Mouse (Mus musculus): ENCODE data around the gene Slco2b1. TPM values are rescaled to one million over a fixed set of nuclear protein-coding genes. Genes with fewer than 3 reads are reported as not detected.

The Slco2b1 gene
- polyA plus RNA-seq, 1 experiment from 2014 or later: 4.7 TPM

- no peak overlapping the region for H3K27ac ChIP-seq
- no peaks in the 10 kb centered on the region for H3K36me3 ChIP-seq
- no peaks in the 10 kb centered on the region for H3K9me3 ChIP-seq
- no peak overlapping the region for H3K9ac ChIP-seq
- H3K4me2 ChIP-seq (replicated peaks): no peak overlapping the region
- no peaks in the 10 kb centered on the region for H3K4me1 ChIP-seq
- WGBS: 83% methylated on average over 7 of the region's 7 CpGs
- no peak overlapping the region for H3K4me3 ChIP-seq
- H3K27me3 ChIP-seq (replicated peaks): no peaks in the 10 kb centered on the region
- ATAC-seq (ENCODE audit: low FRiP score, low read depth): no peak
These were observed 20.3 kb downstream of the Slco2b1 start for GRCm38 (mm10) chr7:99690819-99691218.

- no peak overlapping the region for H3K27ac ChIP-seq
- H3K4me2 ChIP-seq (replicated peaks): no peak overlapping the region
- H3K27me3 ChIP-seq (replicated peaks): no peaks in the 10 kb centered on the region
- 62% methylated on average over 4 of the region's 4 CpGs for WGBS
- no peak for ATAC-seq (ENCODE audit: low FRiP score, low read depth)
- no peaks in the 10 kb centered on the region for H3K36me3 ChIP-seq
- H3K9me3 ChIP-seq: no peaks in the 10 kb centered on the region
- no peak overlapping the region for H3K9ac ChIP-seq
- H3K4me3 ChIP-seq: no peak overlapping the region
- no peaks in the 10 kb centered on the region for H3K4me1 ChIP-seq
These were observed 27.1 kb downstream of the Slco2b1 start for GRCm38 (mm10) chr7:99684086-99684485.

- H3K9ac ChIP-seq: no peak overlapping the region
- H3K4me3 ChIP-seq: no peak overlapping the region
- no peak for ATAC-seq (ENCODE audit: low FRiP score, low read depth)
- no peaks in the 10 kb centered on the region for H3K4me1 ChIP-seq
- H3K36me3 ChIP-seq: no peaks in the 10 kb centered on the region
- H3K27ac ChIP-seq: no peak overlapping the region
- H3K27me3 ChIP-seq (replicated peaks): no peaks in the 10 kb centered on the region
- no peak overlapping the region for H3K4me2 ChIP-seq (replicated peaks)
- WGBS: 81% methylated on average over 5 of the region's 5 CpGs
- H3K9me3 ChIP-seq: no peaks in the 10 kb centered on the region
These were observed 30.4 kb downstream of the Slco2b1 start for GRCm38 (mm10) chr7:99680771-99681170.

- no peak overlapping the region for H3K9ac ChIP-seq
- 79% methylated on average over 3 of the region's 3 CpGs for whole genome bisulfite sequencing
- H3K4me2 ChIP-seq (replicated peaks): no peak overlapping the region
- H3K4me3 ChIP-seq: no peak overlapping the region
- H3K27me3 ChIP-seq (replicated peaks): no peaks in the 10 kb centered on the region
- no peaks in the 10 kb centered on the region for H3K9me3 ChIP-seq
- H3K27ac ChIP-seq: no peak overlapping the region
- no peaks in the 10 kb centered on the region for H3K36me3 ChIP-seq
- no peak for ATAC-seq (ENCODE audit: low FRiP score, low read depth)
- H3K4me1 ChIP-seq: no peaks in the 10 kb centered on the region
These were observed 36.2 kb downstream of the Slco2b1 start for GRCm38 (mm10) chr7:99674890-99675289.

GRCm38 (mm10) chr7:99674209-99674608, 36.9 kb downstream of the Slco2b1 start:
- no peaks in the 10 kb centered on the region for H3K9me3 ChIP-seq
- H3K4me1 ChIP-seq: no peaks in the 10 kb centered on the region
- no peaks in the 10 kb centered on the region for H3K36me3 ChIP-seq
- WGBS: 79% methylated on average over 5 of the region's 5 CpGs
- H3K4me3 ChIP-seq: no peak overlapping the region
- H3K27me3 ChIP-seq (replicated peaks): no peaks in the 10 kb centered on the region
- ATAC-seq (ENCODE audit: low FRiP score, low read depth): no peak
- H3K4me2 ChIP-seq (replicated peaks): no peak overlapping the region
- no peak overlapping the region for H3K27ac ChIP-seq
- no peak overlapping the region for H3K9ac ChIP-seq

GRCm38 (mm10) chr7:99673188-99673587, 38.0 kb downstream of the Slco2b1 start:
- no peak overlapping the region for H3K27ac ChIP-seq
- H3K36me3 ChIP-seq: no peaks in the 10 kb centered on the region
- H3K9me3 ChIP-seq: no peaks in the 10 kb centered on the region
- no peak overlapping the region for H3K4me2 ChIP-seq (replicated peaks)
- H3K9ac ChIP-seq: no peak overlapping the region
- 84% methylated on average over 8 of the region's 8 CpGs for WGBS
- no peak overlapping the region for H3K4me3 ChIP-seq
- peaks cover 6% of the 10 kb centered on the region; the same call in 1 of the 2 replicates for H3K4me1 ChIP-seq
- no peaks in the 10 kb centered on the region for H3K27me3 ChIP-seq (replicated peaks)
- no peak for ATAC-seq (ENCODE audit: low FRiP score, low read depth)

GRCm38 (mm10) chr7:99671544-99672435, 39.4 kb downstream of the Slco2b1 start:
- Histone ChIP-seq H3K36me3 (no peaks in the 10 kb centered on the region), H3K9ac (no peak overlapping the region), H3K27me3 (replicated peaks) (no peaks in the 10 kb centered on the region), H3K4me3 (no peak overlapping the region), H3K4me1 (peaks cover 6% of the 10 kb centered on the region; the same call in 1 of the 2 replicates), H3K27ac (no peak overlapping the region), H3K4me2 (replicated peaks) (no peak overlapping the region), H3K9me3 (no peaks in the 10 kb centered on the region)
- WGBS: 91% methylated on average over 9 of the region's 9 CpGs
- ATAC-seq (ENCODE audit: low FRiP score, low read depth): no peak

- Histone ChIP-seq H3K27me3 (replicated peaks) (no peaks in the 10 kb centered on the region), H3K4me1 (peaks cover 6% of the 10 kb centered on the region; the same call in 1 of the 2 replicates), H3K36me3 (no peaks in the 10 kb centered on the region), H3K4me3 (no peak overlapping the region), H3K27ac (no peak overlapping the region), H3K9me3 (no peaks in the 10 kb centered on the region), H3K9ac (no peak overlapping the region), H3K4me2 (replicated peaks) (no peak overlapping the region)
- 80% methylated on average over 4 of the region's 4 CpGs for WGBS
- no peak for ATAC-seq (ENCODE audit: low FRiP score, low read depth)
These were observed 40.2 kb downstream of the Slco2b1 start for GRCm38 (mm10) chr7:99670915-99671314.

- Histone ChIP-seq H3K4me2 (replicated peaks) (no peak overlapping the region), H3K27me3 (replicated peaks) (no peaks in the 10 kb centered on the region), H3K27ac (no peak overlapping the region), H3K9ac (no peak overlapping the region), H3K4me3 (no peak overlapping the region), H3K4me1 (peaks cover 19% of the 10 kb centered on the region), H3K36me3 (no peaks in the 10 kb centered on the region), H3K9me3 (no peaks in the 10 kb centered on the region)
- 29% methylated on average over 4 of the region's 4 CpGs for WGBS
- ATAC-seq (ENCODE audit: low FRiP score, low read depth): 0 out of 2 replicates have a peak, but pooled peaks have one; percentile 29
These were observed 42.3 kb downstream of the Slco2b1 start for GRCm38 (mm10) chr7:99668802-99669201.

GRCm38 (mm10) chr7:99667096-99667495, 44.0 kb downstream of the Slco2b1 start:
- H3K4me1 ChIP-seq: peaks cover 19% of the 10 kb centered on the region
- no peaks in the 10 kb centered on the region for H3K27me3 ChIP-seq (replicated peaks)
- no peak overlapping the region for H3K4me2 ChIP-seq (replicated peaks)
- no peak overlapping the region for H3K9ac ChIP-seq
- no peaks in the 10 kb centered on the region for H3K9me3 ChIP-seq
- no peak overlapping the region for H3K4me3 ChIP-seq
- H3K36me3 ChIP-seq: no peaks in the 10 kb centered on the region
- 91% methylated on average over 16 of the region's 16 CpGs for WGBS
- no peak for ATAC-seq (ENCODE audit: low FRiP score, low read depth)
- no peak overlapping the region for H3K27ac ChIP-seq

GRCm38 (mm10) chr7:99665731-99666452, 45.2 kb downstream of the Slco2b1 start:
- Histone ChIP-seq H3K9ac (no peak overlapping the region), H3K4me2 (replicated peaks) (no peak overlapping the region), H3K9me3 (no peaks in the 10 kb centered on the region), H3K27ac (no peak overlapping the region), H3K36me3 (no peaks in the 10 kb centered on the region), H3K4me1 (peaks cover 19% of the 10 kb centered on the region), H3K4me3 (no peak overlapping the region), H3K27me3 (replicated peaks) (no peaks in the 10 kb centered on the region)
- no peak for ATAC-seq (ENCODE audit: low FRiP score, low read depth)
- 91% methylated on average over 10 of the region's 10 CpGs for WGBS

GRCm38 (mm10) chr7:99664571-99665485, 46.3 kb downstream of the Slco2b1 start:
- Histone ChIP-seq H3K9ac (no peak overlapping the region), H3K27me3 (replicated peaks) (no peaks in the 10 kb centered on the region), H3K4me3 (no peak overlapping the region), H3K9me3 (no peaks in the 10 kb centered on the region), H3K4me2 (replicated peaks) (no peak overlapping the region), H3K36me3 (no peaks in the 10 kb centered on the region), H3K4me1 (peaks cover 19% of the 10 kb centered on the region), H3K27ac (no peak overlapping the region)
- WGBS: 58% methylated on average over 11 of the region's 11 CpGs
- no peak for ATAC-seq (ENCODE audit: low FRiP score, low read depth)
